Comparison of ENCODE assay signal across 8 mouse cellular contexts in the genomic region with DNA sequence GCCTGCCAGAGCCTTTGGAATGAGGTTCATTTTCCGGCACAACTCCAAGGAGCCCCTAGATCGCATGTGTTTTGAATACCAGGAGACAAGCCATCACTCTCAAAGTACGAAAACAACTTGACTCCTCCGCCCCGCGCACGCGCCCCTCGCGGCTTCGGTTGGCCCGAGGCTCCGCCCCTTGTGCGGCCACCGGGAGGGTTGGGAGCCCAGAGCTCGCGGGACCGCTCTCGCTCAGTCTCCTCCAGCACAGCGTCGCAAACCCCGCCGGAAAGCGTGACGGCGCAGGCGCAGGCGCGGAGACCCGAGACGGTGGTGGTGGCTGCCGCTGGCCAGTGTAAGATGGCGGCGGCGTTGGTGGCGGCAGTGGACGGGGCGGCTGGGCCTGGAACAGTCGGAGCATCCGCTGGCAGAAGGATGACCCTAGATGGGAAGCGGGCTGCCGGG. TPM values are rescaled to one million over a fixed set of nuclear protein-coding genes. Genes with fewer than 3 reads are reported as not detected.
DNase-seq lines count a peak whose midpoint lies in the region; ATAC-seq and TF ChIP-seq lines count a peak whose summit lies in the region.

A gene (plus strand): TSS at position 250 of the 444 bp plus-strand sequence.

- peaks cover 23% of the 10 kb centered on the region for H3K36me3 ChIP-seq in embryonic facial prominence, embryonic 13.5 days
- H3K36me3 ChIP-seq in kidney, adult 2 months (ENCODE audit: control insufficient read depth, insufficient read depth, low read length), result peaks cover 8% of the 10 kb centered on the region
- peaks cover 27% of the 10 kb centered on the region for H3K36me3 ChIP-seq in limb, embryonic 12.5 days
- H3K36me3 ChIP-seq in midbrain, embryonic 15.5 days (replicated peaks), result peaks cover 11% of the 10 kb centered on the region; the same call in 1 of the 2 replicates
- peaks cover 6% of the 10 kb centered on the region for H3K36me3 ChIP-seq in spleen, adult 2 months (ENCODE audit: control insufficient read depth, insufficient read depth, low read length)

- peaks cover 25% of the 10 kb centered on the region for H3K4me1 ChIP-seq in embryonic facial prominence, embryonic 13.5 days
- peaks cover 8% of the 10 kb centered on the region; the same call in 1 of the 2 replicates for H3K4me1 ChIP-seq in kidney, adult 2 months (ENCODE audit: control insufficient read depth, insufficient read depth, low read length)
- H3K4me1 ChIP-seq in limb, embryonic 12.5 days (replicated peaks), result peaks cover 13% of the 10 kb centered on the region; the same call in 1 of the 2 replicates
- peaks cover 29% of the 10 kb centered on the region for H3K4me1 ChIP-seq in midbrain, embryonic 15.5 days
- no peaks in the 10 kb centered on the region for H3K4me1 ChIP-seq in spleen, adult 2 months (ENCODE audit: control insufficient read depth, insufficient read depth, insufficient read length)

- H3K27me3 ChIP-seq in embryonic facial prominence, embryonic 13.5 days, result no peaks in the 10 kb centered on the region
- H3K27me3 ChIP-seq in kidney, adult 2 months (replicated peaks; ENCODE audit: control insufficient read depth, insufficient read depth, low read length), result no peaks in the 10 kb centered on the region
- H3K27me3 ChIP-seq in limb, embryonic 12.5 days, result no peaks in the 10 kb centered on the region
- no peaks in the 10 kb centered on the region for H3K27me3 ChIP-seq in midbrain, embryonic 15.5 days (replicated peaks)
- no peaks in the 10 kb centered on the region for H3K27me3 ChIP-seq in spleen, adult 2 months (ENCODE audit: control insufficient read depth, insufficient read depth, low read length)

- peak within 1 kb of the TSS; percentile 99 for H3K9ac ChIP-seq in embryonic facial prominence, embryonic 13.5 days
- peak within 1 kb of the TSS; percentile 98 for H3K9ac ChIP-seq in limb, embryonic 12.5 days (replicated peaks)
- peak within 1 kb of the TSS; percentile 90 for H3K9ac ChIP-seq in midbrain, embryonic 15.5 days

- H3K27ac ChIP-seq in embryonic facial prominence, embryonic 13.5 days, result peak within 1 kb of the TSS; percentile 97
- H3K27ac ChIP-seq in kidney, adult 2 months (ENCODE audit: insufficient read depth, low read depth, low read length), result peak within 1 kb of the TSS; percentile 100
- peak within 1 kb of the TSS; percentile 95 for H3K27ac ChIP-seq in limb, embryonic 12.5 days
- peak within 1 kb of the TSS; percentile 90 for H3K27ac ChIP-seq in midbrain, embryonic 15.5 days
- H3K27ac ChIP-seq in spleen, adult 2 months (ENCODE audit: insufficient read depth, low read length), result peak within 1 kb of the TSS; percentile 89

- peak; percentile 98 for DNase-seq in 3134 (ENCODE audit: extremely low read depth, insufficient read length, low spot score)
- peak; percentile 99 for DNase-seq in adrenal gland, postnatal 36 days
- peak; percentile 97 to 99 for DNase-seq in heart, adult 18-20 months
- DNase-seq in kidney, adult 2 months, result peak; percentile 99
- DNase-seq in spleen, adult 2 months (ENCODE audit: low read depth in 1 of 2, low spot score in 2 of 2), result peak; percentile 91 to 98

- ATAC-seq in embryonic facial prominence, embryonic 13.5 days (ENCODE audit: insufficient number of reproducible peaks, insufficient read depth, low FRiP score, low TSS enrichment, low read depth), result peak; percentile 99
- ATAC-seq in limb, embryonic 12.5 days (ENCODE audit: insufficient number of reproducible peaks, insufficient read depth, low FRiP score, low TSS enrichment, low read depth), result peak; percentile 98
- ATAC-seq in midbrain, embryonic 15.5 days (replicated peaks), result peak; percentile 100

- peak within 1 kb of the TSS; percentile 73 for H3K4me2 ChIP-seq in embryonic facial prominence, embryonic 13.5 days
- peak within 1 kb of the TSS; percentile 71 for H3K4me2 ChIP-seq in limb, embryonic 12.5 days
- H3K4me2 ChIP-seq in midbrain, embryonic 15.5 days, result peak within 1 kb of the TSS; percentile 64

- TF ChIP-seq CTCF in kidney, adult 2 months (conservative IDR thresholded peaks at IDR 0.05; ENCODE audit: insufficient read depth, insufficient read length, low read depth, low read length), result no peak
- TF ChIP-seq CTCF in spleen, adult 2 months (IDR thresholded peaks at IDR 0.05; ENCODE audit: extremely low read depth, insufficient read depth, insufficient read length, insufficient replicate concordance), result no peak

- H3K4me3 ChIP-seq in embryonic facial prominence, embryonic 13.5 days, result peak within 1 kb of the TSS; percentile 90
- H3K4me3 ChIP-seq in kidney, adult 2 months (ENCODE audit: insufficient read depth, low read depth, low read length), result peak within 1 kb of the TSS; percentile 98
- H3K4me3 ChIP-seq in limb, embryonic 12.5 days (replicated peaks), result peak within 1 kb of the TSS; percentile 88
- peak within 1 kb of the TSS; percentile 80 for H3K4me3 ChIP-seq in midbrain, embryonic 15.5 days
- H3K4me3 ChIP-seq in spleen, adult 2 months (ENCODE audit: extremely low read depth, insufficient read depth, insufficient read length), result peak within 1 kb of the TSS; percentile 90

- under 1% methylated on average over 42 of the region's 42 CpGs for WGBS in embryonic facial prominence, embryonic 13.5 days
- 0% methylated on average over 41 of the region's 42 CpGs for WGBS in kidney, adult 2 months
- WGBS in limb, embryonic 12.5 days, result 0% methylated on average over 42 of the region's 42 CpGs
- under 1% methylated on average over 42 of the region's 42 CpGs for WGBS in midbrain, embryonic 15.5 days
- WGBS in spleen, adult 2 months, result 1% methylated on average over 42 of the region's 42 CpGs

- peak; percentile 80 for TF ChIP-seq POLR2A in kidney, adult 2 months (IDR thresholded peaks at IDR 0.05; ENCODE audit: low read depth, low read length)
- peak; percentile 96 for TF ChIP-seq POLR2A in spleen, adult 2 months (IDR thresholded peaks at IDR 0.05; ENCODE audit: low read depth, low read length)

- no peaks in the 10 kb centered on the region for H3K9me3 ChIP-seq in embryonic facial prominence, embryonic 13.5 days
- no peaks in the 10 kb centered on the region for H3K9me3 ChIP-seq in limb, embryonic 12.5 days
- H3K9me3 ChIP-seq in midbrain, embryonic 15.5 days, result no peaks in the 10 kb centered on the region

RNA-seq across cellular contexts. Expression of the gene that starts here (rescaled TPM):
- total RNA-seq in adrenal gland, postnatal 36 days (2021), result 100 to 1,000 TPM; 108 to 143 TPM
- 150 and 153 TPM in 2 replicates for polyA plus RNA-seq in embryonic facial prominence, embryonic 13.5 days (2015; fragmentation: Nextera tagmentation; extraction: Ambion mirVana)
- 100 to 1,000 TPM; 110 to 119 TPM for total RNA-seq in heart, adult 18-20 months (2021)
- 93.4 and 95.1 TPM in 2 replicates for polyA plus RNA-seq in kidney, adult 2 months (2012; rRNA removed)
- 179 TPM in 2 replicates for polyA plus RNA-seq in limb, embryonic 12.5 days (2016; fragmentation: Nextera tagmentation; extraction: Ambion mirVana)
- polyA plus RNA-seq in midbrain, embryonic 15.5 days (2015; fragmentation: Nextera tagmentation; extraction: Ambion mirVana), result 93.0 and 94.7 TPM in 2 replicates
- 38.5 and 46.1 TPM in 2 replicates for polyA plus RNA-seq in spleen, adult 2 months (2012; rRNA removed)

Comparison
In these comparisons a context has a peak if more than half of its experiments do, and no peak if none do; other contexts are left out.
1. Peak in every context shown above with its lines: DNase-seq, ATAC-seq, H3K4me3 ChIP-seq and H3K27ac ChIP-seq.